Mouse (Mus musculus): ENCODE measurements around the gene Tnfsf11.

DNA sequence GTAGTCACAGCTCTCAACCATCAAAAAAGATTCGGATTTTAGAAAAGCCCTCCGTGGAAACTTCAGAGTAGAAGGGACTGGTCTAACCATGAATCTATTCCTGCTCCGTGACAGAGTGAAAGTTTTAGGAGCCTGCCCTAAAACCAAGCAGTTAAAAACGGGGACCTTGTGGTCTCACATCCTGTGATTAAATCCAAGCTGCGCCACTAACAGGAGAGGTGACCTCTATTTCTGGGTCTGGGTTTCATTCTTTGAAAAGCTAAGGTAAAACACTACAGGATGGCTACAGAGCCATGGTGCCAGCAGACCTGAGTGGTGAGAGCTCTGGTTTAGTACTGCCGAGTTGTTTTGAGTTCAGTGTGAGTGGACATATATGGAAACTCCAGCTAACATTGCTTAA, 12.4 kb upstream of the Tnfsf11 start:
- no peak for TF ChIP-seq MAFK (IDR thresholded peaks at IDR 0.05; ENCODE audit: insufficient read depth, low read depth, low read length)
- no peak for TF ChIP-seq ZNF384 (IDR thresholded peaks at IDR 0.05; ENCODE audit: low read depth, low read length)
- no peak for TF ChIP-seq HCFC1 (IDR thresholded peaks at IDR 0.05; ENCODE audit: borderline replicate concordance, insufficient read depth, low read length)
